Mouse (Mus musculus): Measurements from ENCODE around the gene Olfr970. TPM values are rescaled to one million over a fixed set of nuclear protein-coding genes. Genes with fewer than 3 reads are reported as not detected.
"Not testable (repeated sequence)": the region's sequence is repeated elsewhere in the genome, so short reads cannot be mapped to it uniquely, and the experiment has no call there.

The Olfr970 gene
- not detected in 2 replicates for polyA plus RNA-seq (2015; fragmentation: Nextera tagmentation; extraction: Ambion mirVana)

DNA sequence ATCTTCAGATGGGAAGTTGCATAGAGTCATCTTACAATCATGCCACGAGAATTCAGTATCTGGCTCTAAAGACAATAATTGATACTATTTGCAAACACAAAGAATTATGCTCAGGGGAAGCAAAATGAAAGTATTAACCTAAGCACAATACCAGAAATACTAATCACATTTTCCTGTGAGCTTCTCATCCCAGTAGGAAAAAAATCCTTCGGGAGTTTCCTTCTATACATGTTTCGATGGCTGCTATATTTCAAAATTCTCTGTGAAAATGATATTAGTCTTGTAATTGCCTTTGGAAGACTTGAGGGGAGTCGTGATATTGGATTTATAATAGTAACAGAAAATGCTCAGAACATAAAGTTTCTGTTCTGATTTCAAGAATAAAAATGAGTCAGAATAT is at the start of gene Olfr970:
Gene Olfr970, plus strand, starts transcription at position 301 of the 400 bp plus-strand sequence.
- ATAC-seq (replicated peaks; ENCODE audit: low FRiP score), result no peak
- no peaks in the 10 kb centered on the region for H3K36me3 ChIP-seq
- H3K4me1 ChIP-seq, result no peaks in the 10 kb centered on the region
- H3K27ac ChIP-seq, result no peak within 1 kb of the TSS
- H3K4me3 ChIP-seq (replicated peaks), result no peak within 1 kb of the TSS
- no peaks in the 10 kb centered on the region for H3K27me3 ChIP-seq
- WGBS, result 84% methylated on average over 4 of the region's 4 CpGs
- H3K9me3 ChIP-seq (replicated peaks), result no peaks in the 10 kb centered on the region
- no peak within 1 kb of the TSS for H3K4me2 ChIP-seq
- no peak within 1 kb of the TSS for H3K9ac ChIP-seq

DNA sequence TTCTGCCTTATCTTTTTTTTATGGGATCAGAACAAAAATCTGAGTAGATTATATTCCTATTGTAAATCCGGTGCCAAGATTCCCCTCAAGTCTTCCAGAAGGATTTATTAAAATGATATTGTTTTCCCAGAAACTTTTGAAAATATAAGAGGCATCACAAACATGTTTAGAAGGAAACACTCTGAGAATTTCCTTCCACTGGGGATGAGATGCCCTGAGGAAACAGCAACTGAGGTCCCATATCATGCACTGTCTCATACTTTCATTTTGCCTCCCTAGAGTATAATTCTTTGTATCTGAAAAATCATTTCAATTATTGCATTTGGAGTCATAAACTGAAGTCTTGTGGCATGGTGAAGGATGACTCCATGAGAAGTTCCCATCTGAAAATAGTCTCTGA is 25.5 kb upstream of the Olfr970 start, which contains the start of gene Olfr968:
Gene Olfr968, minus strand, starts transcription at position 101 of the 400 bp plus-strand sequence.
- H3K27me3 ChIP-seq, result no peaks in the 10 kb centered on the region
- no peaks in the 10 kb centered on the region for H3K4me1 ChIP-seq
- no peaks in the 10 kb centered on the region for H3K9me3 ChIP-seq (replicated peaks)
- ATAC-seq (replicated peaks; ENCODE audit: low FRiP score), result no peak
- no peak within 1 kb of the TSS for H3K4me2 ChIP-seq
- H3K9ac ChIP-seq, result no peak within 1 kb of the TSS
- no peak within 1 kb of the TSS for H3K4me3 ChIP-seq (replicated peaks)
- H3K27ac ChIP-seq, result no peak within 1 kb of the TSS
- 87% methylated on average over 1 of the region's 1 CpGs for WGBS
- no peaks in the 10 kb centered on the region for H3K36me3 ChIP-seq

DNA sequence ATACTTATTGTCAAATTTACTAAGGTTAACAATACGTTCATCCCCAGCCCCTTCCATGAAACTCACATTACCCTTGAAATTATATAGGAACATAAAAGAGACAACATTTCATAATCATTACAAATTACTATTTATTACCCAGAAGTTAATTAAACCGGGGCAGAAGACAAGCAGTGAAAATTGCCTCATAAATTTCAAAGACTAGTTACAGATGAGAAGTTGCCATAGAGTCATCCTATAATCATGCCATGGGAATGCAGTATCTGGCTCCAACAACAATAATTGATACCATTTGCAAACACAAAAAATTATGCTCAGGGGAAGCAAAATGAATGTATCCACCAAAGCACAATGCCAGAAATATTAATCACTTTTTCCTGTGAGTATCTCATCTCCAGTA is 18.1 kb upstream of the Olfr970 start, which contains the start of gene Olfr969:
Gene Olfr969, plus strand, starts transcription at position 388 of the 400 bp plus-strand sequence.
- Histone ChIP-seq H3K36me3 (no peaks in the 10 kb centered on the region), H3K27ac (no peak within 1 kb of the TSS), H3K9me3 (replicated peaks) (no peaks in the 10 kb centered on the region), H3K4me3 (replicated peaks) (no peak within 1 kb of the TSS), H3K9ac (no peak within 1 kb of the TSS), H3K4me1 (no peaks in the 10 kb centered on the region), H3K4me2 (no peak within 1 kb of the TSS), H3K27me3 (no peaks in the 10 kb centered on the region)
- WGBS, result 60% methylated on average over 2 of the region's 2 CpGs
- no peak for ATAC-seq (replicated peaks; ENCODE audit: low FRiP score)

DNA sequence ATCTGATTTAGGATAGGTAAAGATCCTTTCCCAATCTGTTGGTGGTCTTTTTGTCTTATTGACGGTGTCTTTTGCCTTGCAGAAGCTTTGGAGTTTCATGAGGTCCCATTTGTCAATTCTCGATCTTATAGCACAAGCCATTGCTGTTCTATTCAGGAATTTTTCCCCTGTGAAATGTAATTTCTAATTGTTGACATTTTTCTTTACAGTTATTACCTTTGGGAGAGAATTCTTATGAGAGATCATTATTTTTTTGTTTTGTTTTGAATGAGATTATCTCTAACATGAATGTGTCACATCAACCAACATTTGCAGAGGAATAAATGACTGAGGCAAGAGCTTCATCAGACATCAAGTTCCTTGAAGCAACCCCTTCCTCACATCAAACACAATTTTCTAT is 27.9 kb downstream of the Olfr970 start, which contains the start of gene Olfr971:
Gene Olfr971, plus strand, starts transcription at position 301 of the 400 bp plus-strand sequence.
- not testable (repeated sequence) for H3K27me3 ChIP-seq; H3K36me3 ChIP-seq; H3K4me2 ChIP-seq; H3K4me1 ChIP-seq; H3K4me3 ChIP-seq (replicated peaks); ATAC-seq (replicated peaks; ENCODE audit: low FRiP score); H3K27ac ChIP-seq; H3K9me3 ChIP-seq (replicated peaks); H3K9ac ChIP-seq
- WGBS, result 96% methylated on average over 2 of the region's 2 CpGs

DNA sequence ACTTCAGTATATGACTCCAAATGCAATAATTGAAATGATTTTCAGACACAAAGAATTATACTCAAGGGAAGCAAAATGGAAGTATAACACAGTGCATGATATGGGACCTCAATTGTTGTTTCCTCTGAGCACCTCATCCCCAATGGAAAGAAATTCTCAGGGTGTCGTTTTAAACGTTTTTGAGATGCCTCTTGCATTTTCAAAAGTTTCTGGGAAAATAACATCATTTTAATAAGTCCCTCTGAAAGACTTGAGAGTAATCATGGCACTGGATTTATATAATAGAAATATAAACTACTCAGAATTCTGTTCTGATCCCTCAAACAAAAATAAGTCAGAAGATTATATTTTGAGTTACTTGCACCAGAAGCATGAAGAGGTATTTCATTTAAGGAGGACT is 57.5 kb downstream of the Olfr970 start, which contains the start of gene Olfr972:
Gene Olfr972, plus strand, starts transcription at position 301 of the 400 bp plus-strand sequence.
- no peak for ATAC-seq (replicated peaks; ENCODE audit: low FRiP score)
- Histone ChIP-seq H3K4me1 (no peaks in the 10 kb centered on the region), H3K27me3 (no peaks in the 10 kb centered on the region), H3K36me3 (no peaks in the 10 kb centered on the region), H3K9ac (no peak within 1 kb of the TSS), H3K27ac (no peak within 1 kb of the TSS), H3K4me3 (replicated peaks) (no peak within 1 kb of the TSS), H3K4me2 (no peak within 1 kb of the TSS), H3K9me3 (replicated peaks) (no peaks in the 10 kb centered on the region)
- 59% methylated on average over 2 of the region's 2 CpGs for WGBS

Other genes with a start within 250 kb of the Olfr970 start
- not detected in 2 replicates for gene Olfr959, start 233.3 kb upstream of the Olfr970 start, polyA plus RNA-seq (2015; fragmentation: Nextera tagmentation; extraction: Ambion mirVana)
- gene AW551984, start 204.5 kb upstream of the Olfr970 start, polyA plus RNA-seq (2015; fragmentation: Nextera tagmentation; extraction: Ambion mirVana), result 22.0 and 23.4 TPM in 2 replicates
- not detected in 2 replicates for gene Olfr148, start 198.2 kb upstream of the Olfr970 start, polyA plus RNA-seq (2015; fragmentation: Nextera tagmentation; extraction: Ambion mirVana)
- gene Olfr960, start 187.5 kb upstream of the Olfr970 start, polyA plus RNA-seq (2015; fragmentation: Nextera tagmentation; extraction: Ambion mirVana), result 0.16 TPM in 1 of 2 replicates, not detected in the other
- not detected in 2 replicates for gene Olfr961, start 163.8 kb upstream of the Olfr970 start, polyA plus RNA-seq (2015; fragmentation: Nextera tagmentation; extraction: Ambion mirVana)
- gene Olfr963, start 141.7 kb upstream of the Olfr970 start, polyA plus RNA-seq (2015; fragmentation: Nextera tagmentation; extraction: Ambion mirVana), result not detected in 2 replicates
- not detected in 2 replicates for gene Olfr149, start 101.7 kb upstream of the Olfr970 start, polyA plus RNA-seq (2015; fragmentation: Nextera tagmentation; extraction: Ambion mirVana)
- not detected in 2 replicates for gene Olfr965, start 97.5 kb upstream of the Olfr970 start, polyA plus RNA-seq (2015; fragmentation: Nextera tagmentation; extraction: Ambion mirVana)
- gene Olfr150, start 77.9 kb upstream of the Olfr970 start, polyA plus RNA-seq (2015; fragmentation: Nextera tagmentation; extraction: Ambion mirVana), result not detected in 2 replicates
- gene Olfr967, start 62.6 kb upstream of the Olfr970 start, polyA plus RNA-seq (2015; fragmentation: Nextera tagmentation; extraction: Ambion mirVana), result not detected in 2 replicates
- not detected in 2 replicates for gene Olfr968, start 25.6 kb upstream of the Olfr970 start, polyA plus RNA-seq (2015; fragmentation: Nextera tagmentation; extraction: Ambion mirVana)
- gene Olfr969, start 17.9 kb upstream of the Olfr970 start, polyA plus RNA-seq (2015; fragmentation: Nextera tagmentation; extraction: Ambion mirVana), result not detected in 2 replicates
- gene Olfr971, start 28.0 kb downstream of the Olfr970 start, polyA plus RNA-seq (2015; fragmentation: Nextera tagmentation; extraction: Ambion mirVana), result not detected in 2 replicates
- not detected in 2 replicates for gene Olfr972, start 57.6 kb downstream of the Olfr970 start, polyA plus RNA-seq (2015; fragmentation: Nextera tagmentation; extraction: Ambion mirVana)
- not detected in 2 replicates for gene Olfr229, start 98.5 kb downstream of the Olfr970 start, polyA plus RNA-seq (2015; fragmentation: Nextera tagmentation; extraction: Ambion mirVana)
- gene Olfr974, start 128.6 kb downstream of the Olfr970 start, polyA plus RNA-seq (2015; fragmentation: Nextera tagmentation; extraction: Ambion mirVana), result not detected in 2 replicates
- not detected in 2 replicates for gene Olfr975, start 143.2 kb downstream of the Olfr970 start, polyA plus RNA-seq (2015; fragmentation: Nextera tagmentation; extraction: Ambion mirVana)
- not detected in 2 replicates for gene Olfr976, start 152.3 kb downstream of the Olfr970 start, polyA plus RNA-seq (2015; fragmentation: Nextera tagmentation; extraction: Ambion mirVana)
- not detected in 2 replicates for gene Olfr978, start 183.3 kb downstream of the Olfr970 start, polyA plus RNA-seq (2015; fragmentation: Nextera tagmentation; extraction: Ambion mirVana)
- not detected in 2 replicates for gene Olfr979, start 194.6 kb downstream of the Olfr970 start, polyA plus RNA-seq (2015; fragmentation: Nextera tagmentation; extraction: Ambion mirVana)
- gene Olfr980, start 200.7 kb downstream of the Olfr970 start, polyA plus RNA-seq (2015; fragmentation: Nextera tagmentation; extraction: Ambion mirVana), result not detected in 2 replicates
- not detected in 2 replicates for gene Olfr981, start 212.6 kb downstream of the Olfr970 start, polyA plus RNA-seq (2015; fragmentation: Nextera tagmentation; extraction: Ambion mirVana)